Mouse (Mus musculus) stomach, adult 2 months (tissue): ENCODE results near the gene Aspn. TPM values are rescaled to one million over a fixed set of nuclear protein-coding genes. Genes with fewer than 3 reads are reported as not detected.

ENCODE experiments used
- polyA plus RNA-seq: library from polyadenylated mRNA; depleted of rRNA; stranded (reverse); fragments of >200 nt; gene quantifications from 2 replicates; pipeline ENCODE4 v1.2.3, GENCODE M21; 2012; rRNA removed

Gene Aspn
- polyA plus RNA-seq = 0.20 and 0.29 TPM in 2 replicates

GRCm38 (mm10) chr13:49544279-49544678 is at the start of gene Aspn:
Aspn (plus strand) TSS chr13:49544443.

DNA sequence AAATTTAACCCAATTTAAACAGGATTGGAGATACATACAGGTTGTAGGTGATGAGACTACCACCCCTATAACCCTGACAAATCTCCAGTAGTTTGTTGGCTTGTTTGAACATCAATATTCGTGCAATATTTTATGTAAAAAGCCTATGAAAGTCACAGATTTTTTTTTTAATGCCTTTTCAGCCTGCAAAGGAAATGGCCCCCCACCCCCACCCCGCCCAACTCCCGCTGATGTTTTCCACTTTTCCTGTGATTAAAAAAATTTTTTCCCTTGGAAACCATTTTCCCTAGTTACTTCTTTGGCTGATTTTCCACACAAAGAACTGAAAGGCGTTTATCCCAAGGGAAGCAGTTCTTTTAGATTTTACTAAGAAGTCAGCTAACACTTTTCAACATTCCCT is 39.7 kb upstream of the Aspn start, which contains the start of gene Ecm2:
TSS of gene Ecm2 (plus strand) at position 301 of the 400 bp plus-strand sequence.

GRCm38 (mm10) chr13:49581541-49582530 is 37.6 kb downstream of the Aspn start, which contains the start of gene Omd:
Omd (plus strand) TSS chr13:49582462.

DNA sequence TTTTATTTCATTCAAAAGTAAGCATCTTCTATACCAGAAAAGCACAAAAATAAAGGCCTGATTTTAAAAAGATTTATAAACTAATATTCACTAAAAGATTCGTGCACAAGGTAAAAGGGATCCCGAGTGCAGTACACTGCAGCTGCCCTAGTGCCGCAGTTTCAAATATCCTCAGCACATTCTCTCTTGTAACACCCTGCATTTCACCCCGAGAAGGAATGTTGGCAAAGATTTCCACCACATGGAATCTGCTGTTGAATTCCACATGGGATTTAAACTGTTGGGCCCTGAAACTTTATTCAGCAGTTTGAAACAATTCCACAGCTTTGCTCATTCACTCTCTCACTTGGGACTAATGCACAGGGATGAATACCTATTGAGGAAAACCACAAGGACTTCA is 63.5 kb downstream of the Aspn start, which contains the start of gene Ogn:
TSS of gene Ogn (plus strand) at position 333 of the 400 bp plus-strand sequence.

Other genes with a start within 250 kb of the Aspn start
- 0.56 and 0.62 TPM in 2 replicates for gene Fgd3, start 224.1 kb upstream of the Aspn start, polyA plus RNA-seq
- 8.7 and 9.2 TPM in 2 replicates for gene Bicd2, start 202.9 kb upstream of the Aspn start, polyA plus RNA-seq
- gene Ippk, start 123.2 kb upstream of the Aspn start, polyA plus RNA-seq = 5.8 and 8.4 TPM in 2 replicates
- not detected in 2 replicates for gene Tes3-ps, start 51.1 kb upstream of the Aspn start, polyA plus RNA-seq
- 0.14 and 0.37 TPM in 2 replicates for gene Ecm2, start 39.6 kb upstream of the Aspn start, polyA plus RNA-seq
- gene Omd, start 38.0 kb downstream of the Aspn start, polyA plus RNA-seq = not detected in 2 replicates
- 1.2 and 3.8 TPM in 2 replicates for gene Ogn, start 63.6 kb downstream of the Aspn start, polyA plus RNA-seq
- gene Cenpp, start 108.3 kb downstream of the Aspn start, polyA plus RNA-seq = 0.12 and 0.18 TPM in 2 replicates
- gene Nol8, start 108.6 kb downstream of the Aspn start, polyA plus RNA-seq = 0.04 and 0.10 TPM in 2 replicates
- gene Iars, start 137.7 kb downstream of the Aspn start, polyA plus RNA-seq = 3.8 and 6.4 TPM in 2 replicates